Mouse (Mus musculus) myocyte (in vitro differentiated cells): Measurements from ENCODE around the gene Klhdc8a. TPM values are rescaled to one million over a fixed set of nuclear protein-coding genes. Genes with fewer than 3 reads are reported as not detected.
A peak's percentile ranks its signal among the peaks of the same experiment; 100 is the strongest.
"Not testable (repeated sequence)": the region's sequence is repeated elsewhere in the genome, so short reads cannot be mapped to it uniquely, and the experiment has no call there.

Source experiments
- H3K27me3 ChIP-seq: one replicate; pipeline ENCODE4 v1.6.1; 2011; ENCODE audit not compliant: control insufficient read depth, insufficient read depth, insufficient read length
- H3K36me3 ChIP-seq: one replicate; pipeline ENCODE4 v1.6.1; 2011; ENCODE audit not compliant: control insufficient read depth, insufficient read depth
- H3K4me2 ChIP-seq: one replicate; pipeline ENCODE4 v1.6.1; 2011; ENCODE audit warnings: low read depth, control low read depth
- H3K4me3 ChIP-seq: one replicate; pipeline ENCODE4 v1.5.1; 2011; ENCODE audit warnings: mild to moderate bottlenecking, control low read depth, moderate library complexity
- H3K79me2 ChIP-seq: one replicate; pipeline ENCODE4 v1.6.1; 2011; ENCODE audit not compliant: control insufficient read depth, insufficient read depth
- H3ac ChIP-seq: one replicate; pipeline ENCODE4 v1.6.1; 2011; ENCODE audit not compliant: control insufficient read depth, insufficient read length
- CEBPB ChIP-seq: IDR thresholded peaks from 2 replicates; pipeline ENCODE4 v1.6.1; 2011; ENCODE audit warnings: mild to moderate bottlenecking, moderate library complexity; ENCODE audit not compliant: poor library complexity, insufficient read depth, severe bottlenecking
- E2F4 ChIP-seq: IDR thresholded peaks from one replicate; pipeline ENCODE4 v1.6.1; 2011; ENCODE audit warnings: mild to moderate bottlenecking, control low read depth, moderate library complexity; ENCODE audit not compliant: insufficient read depth
- MAX ChIP-seq: IDR thresholded peaks from one replicate; pipeline ENCODE4 v1.6.1; 2011; ENCODE audit warnings: low read depth, mild to moderate bottlenecking, control low read depth
- MYOD1 ChIP-seq, 3 experiments: IDR thresholded peaks; one replicate each; pipeline ENCODE4 v1.6.1; 2011; ENCODE audit warnings: control low read depth in 2 of 3, low read depth in 2 of 3, mild to moderate bottlenecking in 2 of 3, moderate library complexity in 1 of 3; ENCODE audit not compliant: insufficient read length in 2 of 3, control insufficient read depth in 1 of 3
- MYOG ChIP-seq, 3 experiments: IDR thresholded peaks; one replicate each; pipeline ENCODE4 v1.6.1; 2011; ENCODE audit warnings: control low read depth in 2 of 3, low read depth in 2 of 3, mild to moderate bottlenecking in 2 of 3; ENCODE audit not compliant: insufficient read length in 2 of 3, control insufficient read depth in 1 of 3, insufficient read depth in 1 of 3
- POLR2A ChIP-seq: IDR thresholded peaks from one replicate; pipeline ENCODE4 v1.6.1; 2011; ENCODE audit warnings: low read depth, mild to moderate bottlenecking, control low read depth, moderate library complexity; ENCODE audit not compliant: insufficient read length
- POLR2AphosphoS2 ChIP-seq: IDR thresholded peaks from one replicate; pipeline ENCODE4 v1.6.1; 2011; ENCODE audit warnings: low read depth, control low read depth; ENCODE audit not compliant: insufficient read length
- REST ChIP-seq: IDR thresholded peaks from one replicate; pipeline ENCODE4 v1.6.1; 2011; ENCODE audit warnings: mild to moderate bottlenecking, control low read depth, moderate library complexity; ENCODE audit not compliant: insufficient read depth, insufficient read length
- SRF ChIP-seq: IDR thresholded peaks from one replicate; pipeline ENCODE4 v1.6.1; 2011; ENCODE audit warnings: low read depth; ENCODE audit not compliant: control insufficient read depth, insufficient read length
- TCF12 ChIP-seq: IDR thresholded peaks from one replicate; pipeline ENCODE4 v1.6.1; 2011; ENCODE audit warnings: mild to moderate bottlenecking, control low read depth; ENCODE audit not compliant: poor library complexity, insufficient read depth, severe bottlenecking
- TCF3 ChIP-seq: IDR thresholded peaks from one replicate; pipeline ENCODE4 v1.6.1; 2011; ENCODE audit warnings: low read depth, control low read depth; ENCODE audit not compliant: insufficient read length
- USF1 ChIP-seq: IDR thresholded peaks from one replicate; pipeline ENCODE4 v1.6.1; 2011; ENCODE audit warnings: low read depth, mild to moderate bottlenecking, control low read depth, moderate library complexity
- polyA plus RNA-seq: library from polyadenylated mRNA; unstranded; fragments of >200 nt; fragmentation: generic; extraction: Trizol; gene quantifications from one replicate; pipeline ENCODE4 v1.2.1, GENCODE M21; 2012; ENCODE audit warnings: missing spikeins

The Klhdc8a gene
- polyA plus RNA-seq, 1 experiment, result 12.4 TPM

GRCm38 (mm10) chr1:132346134-132346851, 47.9 kb downstream of the Klhdc8a start:
- Histone ChIP-seq H3K27me3 (no peaks in the 10 kb centered on the region), H3K79me2 (no peaks in the 10 kb centered on the region), H3K36me3 (no peaks in the 10 kb centered on the region), H3K4me2 (peak overlapping the region; percentile 90), H3ac (no peak overlapping the region), H3K4me3 (peak overlapping the region; percentile 2)
- TF ChIP-seq REST (no peak), TCF12 (no peak), CEBPB (no peak), MAX (no peak), POLR2AphosphoS2 (peak; percentile 61), POLR2A (peak; percentile 82), MYOG (IDR thresholded peaks at IDR 0.05; ENCODE audit: control insufficient read depth in 1 of 3, insufficient read depth in 1 of 3, insufficient read length in 2 of 3, low read depth in 2 of 3) (peak in 2 of 3 experiments; percentile 2 to 64), MYOD1 (IDR thresholded peaks at IDR 0.05; ENCODE audit: control insufficient read depth in 1 of 3, insufficient read length in 2 of 3, low read depth in 2 of 3) (peak in 2 of 3 experiments; percentile 8 to 44), E2F4 (no peak), USF1 (no peak)

- peak overlapping the region; percentile 90 for H3K4me2 ChIP-seq
Measured at GRCm38 (mm10) chr1:132346951-132347350, 48.5 kb downstream of the Klhdc8a start.

GRCm38 (mm10) chr1:132348401-132348800, 50.0 kb downstream of the Klhdc8a start:
- H3K79me2 ChIP-seq, result no peaks in the 10 kb centered on the region
- no peak overlapping the region for H3K4me2 ChIP-seq
- no peak overlapping the region for H3K4me3 ChIP-seq
- TF ChIP-seq TCF3 (no peak), REST (no peak), SRF (no peak), USF1 (no peak), MYOG (IDR thresholded peaks at IDR 0.05; ENCODE audit: control insufficient read depth in 1 of 3, insufficient read depth in 1 of 3, insufficient read length in 2 of 3, low read depth in 2 of 3) (no peak), POLR2A (no peak), CEBPB (no peak), MAX (no peak), E2F4 (no peak), MYOD1 (IDR thresholded peaks at IDR 0.05; ENCODE audit: control insufficient read depth in 1 of 3, insufficient read length in 2 of 3, low read depth in 2 of 3) (no peak), POLR2AphosphoS2 (no peak), TCF12 (no peak)
- no peaks in the 10 kb centered on the region for H3K27me3 ChIP-seq
- H3K36me3 ChIP-seq, result no peaks in the 10 kb centered on the region
- no peak overlapping the region for H3ac ChIP-seq

More at GRCm38 (mm10) chr1:132346951-132347350, 48.5 kb downstream of the Klhdc8a start:
- Histone ChIP-seq H3K4me3 (peak overlapping the region; percentile 2), H3K79me2 (no peaks in the 10 kb centered on the region), H3K27me3 (no peaks in the 10 kb centered on the region), H3ac (no peak overlapping the region), H3K36me3 (no peaks in the 10 kb centered on the region)
- TF ChIP-seq MAX, result no peak
- no peak for TF ChIP-seq USF1
- no peak for TF ChIP-seq POLR2A
- no peak for TF ChIP-seq TCF12
- no peak for TF ChIP-seq POLR2AphosphoS2
- no peak for TF ChIP-seq MYOG (IDR thresholded peaks at IDR 0.05; ENCODE audit: control insufficient read depth in 1 of 3, insufficient read depth in 1 of 3, insufficient read length in 2 of 3, low read depth in 2 of 3)
- no peak for TF ChIP-seq REST
- TF ChIP-seq E2F4, result no peak
- no peak for TF ChIP-seq SRF
- no peak for TF ChIP-seq TCF3
- TF ChIP-seq MYOD1 (IDR thresholded peaks at IDR 0.05; ENCODE audit: control insufficient read depth in 1 of 3, insufficient read length in 2 of 3, low read depth in 2 of 3), result no peak
- TF ChIP-seq CEBPB, result no peak

- not testable (repeated sequence) for H3K79me2 ChIP-seq, H3ac ChIP-seq, H3K27me3 ChIP-seq, H3K4me3 ChIP-seq, H3K4me2 ChIP-seq, H3K36me3 ChIP-seq
Measured at GRCm38 (mm10) chr1:132349049-132349448, 50.6 kb downstream of the Klhdc8a start.

DNA sequence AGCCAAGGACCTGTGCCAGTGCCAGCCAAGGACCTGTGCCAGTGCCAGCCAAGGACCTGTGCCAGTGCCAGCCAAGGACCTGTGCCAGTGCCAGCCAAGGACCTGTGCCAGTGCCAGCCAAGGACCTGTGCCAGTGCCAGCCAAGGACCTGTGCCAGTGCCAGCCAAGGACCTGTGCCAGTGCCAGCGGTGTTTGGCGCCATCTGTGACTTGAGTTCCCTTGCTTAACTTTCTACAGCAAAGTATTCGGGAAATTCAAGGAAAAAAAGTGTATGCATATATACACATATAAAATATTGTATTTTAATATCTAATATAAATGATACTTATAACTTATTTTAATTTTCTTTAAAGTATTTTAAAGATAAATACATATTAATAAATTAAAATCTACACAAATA, 51.2 kb downstream of the Klhdc8a start:
- not testable (repeated sequence) for H3K4me2 ChIP-seq, H3K79me2 ChIP-seq, H3K4me3 ChIP-seq, H3K27me3 ChIP-seq, H3ac ChIP-seq, H3K36me3 ChIP-seq
